Mouse (Mus musculus) heart, embryonic 11.5 days (tissue): ENCODE data around the gene Obscn. TPM values are rescaled to one million over a fixed set of nuclear protein-coding genes. Genes with fewer than 3 reads are reported as not detected.

Experiments
- ATAC-seq: fragments of 200-750 bp; cut with Nextera tagmentation; replicated peaks from 2 replicates; pipeline ENCODE4 v1.8.0; 2017; ENCODE audit warnings: moderate library complexity; ENCODE audit not compliant: insufficient number of reproducible peaks, low FRiP score, low TSS enrichment
- H3K27ac ChIP-seq: fragments of 300-500 bp; sonication (generic); 2 replicates; pipeline ENCODE4 v1.5.1; 2014; ENCODE audit warnings: mild to moderate bottlenecking, low read depth, low read length
- H3K27me3 ChIP-seq: fragments of 300-500 bp; sonication (generic); 2 replicates; pipeline ENCODE4 v1.6.1; 2014; ENCODE audit warnings: mild to moderate bottlenecking, low read length, mixed read lengths; ENCODE audit not compliant: control insufficient read depth, insufficient read depth
- H3K36me3 ChIP-seq: fragments of 300-500 bp; sonication (generic); 2 replicates; pipeline ENCODE4 v1.6.1; 2014; ENCODE audit warnings: mild to moderate bottlenecking, low read length, moderate library complexity, mixed read lengths; ENCODE audit not compliant: control insufficient read depth, insufficient read depth
- H3K4me1 ChIP-seq: fragments of 300-500 bp; sonication (generic); 2 replicates; pipeline ENCODE4 v1.6.1; 2014; ENCODE audit warnings: low read length; ENCODE audit not compliant: control insufficient read depth, insufficient read depth
- H3K4me2 ChIP-seq: fragments of 300-500 bp; sonication (generic); 2 replicates; pipeline ENCODE4 v1.6.1; 2014; ENCODE audit warnings: mild to moderate bottlenecking, moderate library complexity
- H3K4me3 ChIP-seq: fragments of 300-500 bp; sonication (generic); 2 replicates; pipeline ENCODE4 v1.5.1; 2014; ENCODE audit warnings: low read depth, low read length
- H3K9ac ChIP-seq: fragments of 300-500 bp; sonication (generic); 2 replicates; pipeline ENCODE4 v1.6.1; 2014; ENCODE audit warnings: mild to moderate bottlenecking, low read depth, low read length, moderate library complexity
- H3K9me3 ChIP-seq: fragments of 300-500 bp; sonication (generic); replicated peaks from 2 replicates; pipeline ENCODE4 v1.6.1; 2016; ENCODE audit warnings: low read length; ENCODE audit not compliant: control insufficient read depth
- WGBS: fragments of 180-500 bp; shearing (Covaris S2); extraction: QIAGEN DNeasy Blood & Tissue Kit; methylation state at CpG from one replicate; pipeline ENCODE4 v1.1.7; 2014; ENCODE audit not compliant: insufficient replicate concordance; 5-methylcytosine and 5-hydroxymethylcytosine counted together
- polyA plus RNA-seq: library from polyadenylated mRNA; unstranded; fragments of >200 nt; fragmentation: Nextera tagmentation; extraction: Ambion mirVana; gene quantifications from 2 replicates; pipeline ENCODE4 v1.2.1, GENCODE M21; 2014

The Obscn gene
- polyA plus RNA-seq, 1 experiment from 2014 or later: 39.3 TPM

GRCm38 (mm10) chr11:59169807-59170206 is 33.6 kb upstream of the Obscn start:
- ATAC-seq: no peak
- H3K9ac ChIP-seq: no peak overlapping the region; the same call in 1 of the 2 replicates
- 54% methylated on average over 3 of the region's 3 CpGs for WGBS

GRCm38 (mm10) chr11:59165616-59166241 is 29.5 kb upstream of the Obscn start:
- H3K9ac ChIP-seq: no peak overlapping the region
- no peaks in the 10 kb centered on the region for H3K36me3 ChIP-seq
- H3K4me1 ChIP-seq: peaks cover 27% of the 10 kb centered on the region
- peak overlapping the region; percentile 99 for H3K27ac ChIP-seq
- H3K4me2 ChIP-seq: no peak overlapping the region
- 41% methylated on average over 2 of the region's 2 CpGs for WGBS
- H3K4me3 ChIP-seq: no peak overlapping the region
- no peak for ATAC-seq
- no peaks in the 10 kb centered on the region for H3K27me3 ChIP-seq
- H3K9me3 ChIP-seq: no peaks in the 10 kb centered on the region

More at GRCm38 (mm10) chr11:59169807-59170206, 33.6 kb upstream of the Obscn start:
- no peak overlapping the region for H3K4me2 ChIP-seq
- H3K9me3 ChIP-seq: no peaks in the 10 kb centered on the region
- H3K36me3 ChIP-seq: no peaks in the 10 kb centered on the region
- H3K27me3 ChIP-seq: peaks cover 13% of the 10 kb centered on the region
- no peak overlapping the region for H3K27ac ChIP-seq
- H3K4me3 ChIP-seq: no peak overlapping the region
- peaks cover 10% of the 10 kb centered on the region for H3K4me1 ChIP-seq

- peak overlapping the region; percentile 62 for H3K4me2 ChIP-seq
- ATAC-seq: 0 out of 2 replicates have a peak, but pooled peaks have one; percentile 16
- H3K27ac ChIP-seq: peak overlapping the region; percentile 99
- H3K36me3 ChIP-seq: no peaks in the 10 kb centered on the region
- H3K9me3 ChIP-seq: no peaks in the 10 kb centered on the region
- H3K9ac ChIP-seq: peak overlapping the region; percentile 97; the same call in 1 of the 2 replicates
- H3K4me3 ChIP-seq: peak overlapping the region; percentile 84
- peaks cover 27% of the 10 kb centered on the region for H3K4me1 ChIP-seq
- WGBS: 50% methylated on average over 9 of the region's 9 CpGs
- no peaks in the 10 kb centered on the region for H3K27me3 ChIP-seq
Measured at GRCm38 (mm10) chr11:59164384-59164783, 28.2 kb upstream of the Obscn start.

- peak within 1 kb of the TSS; percentile 99 for H3K27ac ChIP-seq
- peak within 1 kb of the TSS; percentile 97 for H3K9ac ChIP-seq
- no peaks in the 10 kb centered on the region for H3K9me3 ChIP-seq
- H3K27me3 ChIP-seq: no peaks in the 10 kb centered on the region
- peak within 1 kb of the TSS; percentile 62 for H3K4me2 ChIP-seq
- H3K4me1 ChIP-seq: peaks cover 27% of the 10 kb centered on the region
- ATAC-seq: peak; percentile 97
- 3% methylated on average over 68 of the region's 68 CpGs for WGBS
- no peaks in the 10 kb centered on the region for H3K36me3 ChIP-seq
- H3K4me3 ChIP-seq: peak within 1 kb of the TSS; percentile 84
Measured at GRCm38 (mm10) chr11:59163255-59164236, 27.3 kb upstream of the Obscn start, which contains the start of gene Iba57. TSS of gene Iba57 (minus strand) at chr11:59163739.

GRCm38 (mm10) chr11:59162443-59163254 is 26.4 kb upstream of the Obscn start:
- 0 out of 2 replicates have a peak, but pooled peaks have one; percentile 3 for ATAC-seq
- Histone ChIP-seq H3K4me2 (peak overlapping the region; percentile 62), H3K27me3 (no peaks in the 10 kb centered on the region), H3K36me3 (no peaks in the 10 kb centered on the region; the same call in 1 of the 2 replicates), H3K9ac (peak overlapping the region; percentile 97), H3K4me3 (peak overlapping the region; percentile 84), H3K27ac (peak overlapping the region; percentile 99), H3K9me3 (no peaks in the 10 kb centered on the region), H3K4me1 (peaks cover 27% of the 10 kb centered on the region)
- WGBS: 52% methylated on average over 9 of the region's 9 CpGs

- 55% methylated on average over 5 of the region's 5 CpGs for WGBS
- Histone ChIP-seq H3K27ac (peak overlapping the region; percentile 29), H3K4me2 (no peak overlapping the region), H3K9me3 (no peaks in the 10 kb centered on the region), H3K4me3 (no peak overlapping the region), H3K36me3 (no peaks in the 10 kb centered on the region; the same call in 1 of the 2 replicates), H3K4me1 (peaks cover 25% of the 10 kb centered on the region), H3K9ac (peak overlapping the region; percentile 18; the same call in 1 of the 2 replicates), H3K27me3 (no peaks in the 10 kb centered on the region)
- no peak for ATAC-seq
Measured at GRCm38 (mm10) chr11:59161398-59161797, 25.2 kb upstream of the Obscn start.

GRCm38 (mm10) chr11:59159558-59159957 is 23.4 kb upstream of the Obscn start:
- no peak overlapping the region for H3K27ac ChIP-seq
- H3K9ac ChIP-seq: no peak overlapping the region
- no peak overlapping the region for H3K4me2 ChIP-seq
- no peak for ATAC-seq
- H3K4me1 ChIP-seq: peaks cover 17% of the 10 kb centered on the region
- no peaks in the 10 kb centered on the region for H3K9me3 ChIP-seq
- no peaks in the 10 kb centered on the region; the same call in 1 of the 2 replicates for H3K36me3 ChIP-seq
- no peak overlapping the region for H3K4me3 ChIP-seq
- 86% methylated on average over 4 of the region's 4 CpGs for WGBS
- H3K27me3 ChIP-seq: no peaks in the 10 kb centered on the region

GRCm38 (mm10) chr11:59159099-59159498 is 22.9 kb upstream of the Obscn start:
- H3K4me3 ChIP-seq: no peak overlapping the region
- 92% methylated on average over 13 of the region's 13 CpGs for WGBS
- H3K9ac ChIP-seq: no peak overlapping the region
- no peaks in the 10 kb centered on the region for H3K27me3 ChIP-seq
- H3K36me3 ChIP-seq: no peaks in the 10 kb centered on the region; the same call in 1 of the 2 replicates
- no peaks in the 10 kb centered on the region for H3K9me3 ChIP-seq
- H3K4me2 ChIP-seq: no peak overlapping the region
- no peak overlapping the region for H3K27ac ChIP-seq
- H3K4me1 ChIP-seq: peaks cover 15% of the 10 kb centered on the region
- ATAC-seq: no peak
